Mouse (Mus musculus) ES-E14 (cell line): ENCODE data around the gene Bcl9. TPM values are rescaled to one million over a fixed set of nuclear protein-coding genes. Genes with fewer than 3 reads are reported as not detected.

Source experiments
- DNase-seq: peaks from one replicate; pipeline ENCODE4 v3.0.0-alpha.2; 2013; ENCODE audit warnings: low read depth, low spot score
- H3K27ac ChIP-seq: 2 replicates; pipeline ENCODE4 v1.5.1; 2012; ENCODE audit warnings: low read depth, mild to moderate bottlenecking, low read length, moderate library complexity, mixed read lengths; ENCODE audit not compliant: poor library complexity, insufficient read depth, severe bottlenecking
- H3K36me3 ChIP-seq: 2 replicates; pipeline ENCODE4 v1.6.1; 2012; ENCODE audit warnings: mild to moderate bottlenecking, low read length, moderate library complexity, mixed read lengths; ENCODE audit not compliant: control insufficient read depth, poor library complexity, insufficient read depth, severe bottlenecking
- H3K4me1 ChIP-seq, 2 experiments: fragments of 150-350 bp in 1 of 2; sonication (generic) in 1 of 2; 2 replicates each; pipeline ENCODE4 v1.6.1; 2012; ENCODE audit warnings: low read length in 2 of 2, mild to moderate bottlenecking in 1 of 2, mixed read lengths in 1 of 2; ENCODE audit not compliant: control insufficient read depth in 2 of 2, insufficient read depth in 2 of 2, poor library complexity in 1 of 2
- H3K4me3 ChIP-seq, 2 experiments: fragments of 150-350 bp in 1 of 2; sonication (generic) in 1 of 2; 2 replicates each; pipeline ENCODE4 v1.5.1; 2012; ENCODE audit warnings: low read length in 2 of 2, low read depth in 1 of 2, mild to moderate bottlenecking in 1 of 2, mixed read lengths in 1 of 2; ENCODE audit not compliant: insufficient read depth in 1 of 2, poor library complexity in 1 of 2, severe bottlenecking in 1 of 2
- H3K9ac ChIP-seq: 2 replicates; pipeline ENCODE4 v1.6.1; 2012; ENCODE audit warnings: low read depth, mild to moderate bottlenecking, low read length, mixed read lengths; ENCODE audit not compliant: poor library complexity, insufficient read depth, severe bottlenecking
- H3K9me3 ChIP-seq: fragments of 150-350 bp; sonication (generic); 2 replicates; pipeline ENCODE4 v1.6.1; 2012; ENCODE audit warnings: low read depth, mild to moderate bottlenecking, low read length; ENCODE audit not compliant: control insufficient read depth, insufficient read depth
- CHD2 ChIP-seq: IDR thresholded peaks from 2 replicates; pipeline ENCODE4 v1.6.1; 2014; ENCODE audit warnings: mild to moderate bottlenecking, low read depth, low read length, inconsistent platforms
- HCFC1 ChIP-seq: IDR thresholded peaks from 2 replicates; pipeline ENCODE4 v1.6.1; 2012; ENCODE audit warnings: low read length, inconsistent platforms, borderline replicate concordance; ENCODE audit not compliant: insufficient read depth
- MAFK ChIP-seq: IDR thresholded peaks from 2 replicates; pipeline ENCODE4 v1.6.1; 2014; ENCODE audit warnings: mild to moderate bottlenecking, low read depth, low read length, inconsistent platforms; ENCODE audit not compliant: insufficient read depth
- ZC3H11A ChIP-seq: IDR thresholded peaks from 2 replicates; pipeline ENCODE4 v1.6.1; 2012; ENCODE audit warnings: low read depth, mild to moderate bottlenecking, inconsistent platforms, low read length, borderline replicate concordance
- ZNF384 ChIP-seq: IDR thresholded peaks from 2 replicates; pipeline ENCODE4 v1.6.1; 2012; ENCODE audit warnings: low read depth, low read length, inconsistent platforms
- in situ Hi-C, 2 experiments: fragments of 600-800 bp; cut with MboI; formaldehyde crosslinking; loops; one replicate each; pipeline ENCODE4 v1.15.1; 2025; ENCODE audit warnings: low sequenced_read_pairs in 2 of 2, inconsistent platforms in 1 of 2; ENCODE audit not compliant: unreplicated experiment in 2 of 2
- total RNA-seq: library from RNA; depleted of rRNA; stranded (reverse); fragments of 300-350 nt; gene quantifications from 2 replicates; pipeline ENCODE4 v1.2.3, GENCODE M21; 2012

The Bcl9 gene
- total RNA-seq, 1 experiment, result 8.1 TPM

GRCm38 (mm10) chr3:97325621-97326345, 28.1 kb upstream of the Bcl9 start:
- H3K9me3 ChIP-seq, result no peaks in the 10 kb centered on the region

GRCm38 (mm10) chr3:97324046-97324445, 26.3 kb upstream of the Bcl9 start:
- no peak overlapping the region for H3K9ac ChIP-seq
- no peaks in the 10 kb centered on the region for H3K36me3 ChIP-seq
- no peak overlapping the region for H3K4me3 ChIP-seq
- TF ChIP-seq MAFK (no peak), CHD2 (no peak)
- DNase-seq, result no peak
- no peak overlapping the region for H3K27ac ChIP-seq
- no peaks in the 10 kb centered on the region; a peak in 1 of 4 replicates for H3K4me1 ChIP-seq
- H3K9me3 ChIP-seq, result no peaks in the 10 kb centered on the region
- in situ Hi-C loops, result no loop called here

More at GRCm38 (mm10) chr3:97325621-97326345, 28.1 kb upstream of the Bcl9 start:
- Histone ChIP-seq H3K36me3 (no peaks in the 10 kb centered on the region), H3K27ac (no peak overlapping the region), H3K9ac (no peak overlapping the region), H3K4me3 (no peak overlapping the region), H3K4me1 (no peaks in the 10 kb centered on the region; a peak in 1 of 4 replicates)
- DNase-seq, result no peak
- no peak for TF ChIP-seq CHD2
- no peak for TF ChIP-seq HCFC1
- no peak for TF ChIP-seq ZNF384
- TF ChIP-seq ZC3H11A, result no peak
- no peak for TF ChIP-seq MAFK
- in situ Hi-C loops, result loop anchor here in 1 of 2 experiments (25.0 kb wide), 1 partner anchor 388 kb away; the partner anchor contains the start of gene Gja8

GRCm38 (mm10) chr3:97317302-97317701, 19.6 kb upstream of the Bcl9 start:
- DNase-seq, result no peak
- in situ Hi-C loops, result no loop called here

GRCm38 (mm10) chr3:97313431-97313830, 15.7 kb upstream of the Bcl9 start:
- Histone ChIP-seq H3K9me3 (no peaks in the 10 kb centered on the region), H3K27ac (no peak overlapping the region), H3K9ac (no peak overlapping the region), H3K36me3 (no peaks in the 10 kb centered on the region), H3K4me3 (no peak overlapping the region), H3K4me1 (peaks cover 0 to 3% of the 10 kb centered on the region in 2 experiments; a peak in 1 of 4 replicates)
- in situ Hi-C loops, result no loop called here
- TF ChIP-seq CHD2 (no peak), ZNF384 (no peak)
- DNase-seq, result no peak

More at GRCm38 (mm10) chr3:97317302-97317701, 19.6 kb upstream of the Bcl9 start:
- TF ChIP-seq CHD2 (no peak), ZC3H11A (no peak), MAFK (no peak), HCFC1 (no peak), ZNF384 (no peak)
- Histone ChIP-seq H3K27ac (no peak overlapping the region), H3K4me3 (no peak overlapping the region), H3K9me3 (no peaks in the 10 kb centered on the region), H3K4me1 (peaks cover 0 to 3% of the 10 kb centered on the region in 2 experiments; a peak in 1 of 4 replicates), H3K36me3 (no peaks in the 10 kb centered on the region), H3K9ac (no peak overlapping the region)

GRCm38 (mm10) chr3:97311998-97312397, 14.3 kb upstream of the Bcl9 start:
- Histone ChIP-seq H3K36me3 (no peaks in the 10 kb centered on the region), H3K9me3 (no peaks in the 10 kb centered on the region), H3K27ac (no peak overlapping the region), H3K9ac (peak overlapping the region; percentile 40; the same call in 1 of the 2 replicates), H3K4me1 (peaks cover 0 to 3% of the 10 kb centered on the region in 2 experiments; a peak in 1 of 4 replicates), H3K4me3 (peak overlapping the region; percentile 35 to 44)
- in situ Hi-C loops, result no loop called here
- peak; percentile 71 for DNase-seq
- TF ChIP-seq MAFK, result no peak
- no peak for TF ChIP-seq ZNF384
- no peak for TF ChIP-seq CHD2
- TF ChIP-seq HCFC1, result no peak
- no peak for TF ChIP-seq ZC3H11A
